Mouse (Mus musculus): ENCODE measurements at regions not wholly inside any gene's neighbourhood (a gene's known extent, or its start where the extent isn't known, plus 50 kb on each side); places are given as distances from the start of the nearest gene placed in this dataset.

GRCm38 (mm10) chr2:77358176-77358575 is 77.8 kb upstream of the Sestd1 start:
- ATAC-seq (ENCODE audit: low read depth) = no peak

GRCm38 (mm10) chr2:77356798-77357197 is 76.4 kb upstream of the Sestd1 start:
- H3K9ac ChIP-seq = no peak overlapping the region
- H3K27me3 ChIP-seq = no peaks in the 10 kb centered on the region
- H3K4me3 ChIP-seq (replicated peaks) = no peak overlapping the region
- ATAC-seq (ENCODE audit: low read depth) (no peak), DNase-seq (no peak)
- WGBS (ENCODE audit: insufficient replicate concordance) = 59% methylated on average over 10 of the region's 10 CpGs
- no peak overlapping the region for H3K27ac ChIP-seq
- H3K9me3 ChIP-seq (replicated peaks) = no peaks in the 10 kb centered on the region
- H3K4me2 ChIP-seq = no peak overlapping the region
- H3K36me3 ChIP-seq = no peaks in the 10 kb centered on the region
- no peaks in the 10 kb centered on the region for H3K4me1 ChIP-seq (replicated peaks)

More at GRCm38 (mm10) chr2:77358176-77358575, 77.8 kb upstream of the Sestd1 start:
- no peaks in the 10 kb centered on the region for H3K36me3 ChIP-seq
- H3K9me3 ChIP-seq (replicated peaks) = no peaks in the 10 kb centered on the region
- no peak for DNase-seq
- H3K4me2 ChIP-seq = no peak overlapping the region
- H3K4me1 ChIP-seq (replicated peaks) = no peaks in the 10 kb centered on the region
- 64% methylated on average over 6 of the region's 6 CpGs for WGBS (ENCODE audit: insufficient replicate concordance)
- no peak overlapping the region for H3K27ac ChIP-seq
- no peak overlapping the region for H3K9ac ChIP-seq
- no peak overlapping the region for H3K4me3 ChIP-seq (replicated peaks)
- no peaks in the 10 kb centered on the region for H3K27me3 ChIP-seq

GRCm38 (mm10) chr2:77351987-77352628 is 71.7 kb upstream of the Sestd1 start:
- Histone ChIP-seq H3K27ac (no peak overlapping the region), H3K27me3 (no peaks in the 10 kb centered on the region), H3K36me3 (no peaks in the 10 kb centered on the region), H3K9ac (no peak overlapping the region), H3K9me3 (replicated peaks) (no peaks in the 10 kb centered on the region), H3K4me2 (no peak overlapping the region), H3K4me1 (replicated peaks) (no peaks in the 10 kb centered on the region), H3K4me3 (replicated peaks) (no peak overlapping the region)
- WGBS (ENCODE audit: insufficient replicate concordance) = 61% methylated on average over 8 of the region's 8 CpGs
- ATAC-seq (ENCODE audit: low read depth) (no peak), DNase-seq (no peak)

GRCm38 (mm10) chr2:77347027-77347426 is 66.6 kb upstream of the Sestd1 start:
- no peak overlapping the region for H3K4me2 ChIP-seq
- no peaks in the 10 kb centered on the region for H3K9me3 ChIP-seq (replicated peaks)
- no peak for DNase-seq
- H3K27ac ChIP-seq = no peak overlapping the region
- no peak overlapping the region for H3K4me3 ChIP-seq (replicated peaks)
- 73% methylated on average over 5 of the region's 5 CpGs for WGBS (ENCODE audit: insufficient replicate concordance)
- no peak for ATAC-seq (ENCODE audit: low read depth)
- no peaks in the 10 kb centered on the region for H3K36me3 ChIP-seq
- no peak overlapping the region for H3K9ac ChIP-seq
- no peaks in the 10 kb centered on the region for H3K4me1 ChIP-seq (replicated peaks)
- no peaks in the 10 kb centered on the region for H3K27me3 ChIP-seq

GRCm38 (mm10) chr2:77343736-77344440 is 63.5 kb upstream of the Sestd1 start:
- Histone ChIP-seq H3K4me1 (replicated peaks) (no peaks in the 10 kb centered on the region; the same call in 1 of the 2 replicates), H3K4me3 (replicated peaks) (no peak overlapping the region), H3K36me3 (no peaks in the 10 kb centered on the region), H3K9me3 (replicated peaks) (no peaks in the 10 kb centered on the region), H3K27me3 (no peaks in the 10 kb centered on the region), H3K9ac (no peak overlapping the region), H3K4me2 (no peak overlapping the region), H3K27ac (no peak overlapping the region)
- ATAC-seq (ENCODE audit: low read depth) (no peak), DNase-seq (no peak)
- 72% methylated on average over 16 of the region's 16 CpGs for WGBS (ENCODE audit: insufficient replicate concordance)

- no peak overlapping the region for H3K9ac ChIP-seq
- WGBS (ENCODE audit: insufficient replicate concordance) = 42% methylated on average over 2 of the region's 2 CpGs
- no peak overlapping the region for H3K27ac ChIP-seq
- H3K4me1 ChIP-seq (replicated peaks) = no peaks in the 10 kb centered on the region; the same call in 1 of the 2 replicates
- no peak overlapping the region for H3K4me2 ChIP-seq
- no peaks in the 10 kb centered on the region for H3K27me3 ChIP-seq
- H3K36me3 ChIP-seq = no peaks in the 10 kb centered on the region
- no peak for DNase-seq
- no peak overlapping the region for H3K4me3 ChIP-seq (replicated peaks)
- no peaks in the 10 kb centered on the region for H3K9me3 ChIP-seq (replicated peaks)
- ATAC-seq (ENCODE audit: low read depth) = no peak
Observed at GRCm38 (mm10) chr2:77342416-77342815, 62.0 kb upstream of the Sestd1 start.

- Histone ChIP-seq H3K27ac (no peak overlapping the region), H3K9ac (no peak overlapping the region), H3K4me2 (no peak overlapping the region), H3K9me3 (replicated peaks) (no peaks in the 10 kb centered on the region), H3K4me3 (replicated peaks) (no peak overlapping the region), H3K36me3 (no peaks in the 10 kb centered on the region), H3K27me3 (no peaks in the 10 kb centered on the region), H3K4me1 (replicated peaks) (no peaks in the 10 kb centered on the region; the same call in 1 of the 2 replicates)
- DNase-seq (peak; percentile 73), ATAC-seq (ENCODE audit: low read depth) (no peak)
- 27% methylated on average over 12 of the region's 12 CpGs for WGBS (ENCODE audit: insufficient replicate concordance)
Observed at GRCm38 (mm10) chr2:77341575-77342332, 61.4 kb upstream of the Sestd1 start.

- no peaks in the 10 kb centered on the region for H3K27me3 ChIP-seq
- no peak for DNase-seq
- no peaks in the 10 kb centered on the region for H3K36me3 ChIP-seq
- no peak overlapping the region for H3K9ac ChIP-seq
- ATAC-seq (ENCODE audit: low read depth) = no peak
- no peak overlapping the region for H3K27ac ChIP-seq
- H3K9me3 ChIP-seq (replicated peaks) = no peaks in the 10 kb centered on the region
- no peaks in the 10 kb centered on the region; the same call in 1 of the 2 replicates for H3K4me1 ChIP-seq (replicated peaks)
- 68% methylated on average over 6 of the region's 6 CpGs for WGBS (ENCODE audit: insufficient replicate concordance)
- H3K4me3 ChIP-seq (replicated peaks) = no peak overlapping the region
- no peak overlapping the region for H3K4me2 ChIP-seq
Observed at GRCm38 (mm10) chr2:77340076-77340475, 59.7 kb upstream of the Sestd1 start.

GRCm38 (mm10) chr2:77337786-77338406 is 57.5 kb upstream of the Sestd1 start:
- Histone ChIP-seq H3K4me1 (replicated peaks) (no peaks in the 10 kb centered on the region; the same call in 1 of the 2 replicates), H3K4me2 (no peak overlapping the region), H3K9ac (no peak overlapping the region), H3K27me3 (no peaks in the 10 kb centered on the region), H3K9me3 (replicated peaks) (no peaks in the 10 kb centered on the region), H3K4me3 (replicated peaks) (no peak overlapping the region), H3K27ac (no peak overlapping the region), H3K36me3 (no peaks in the 10 kb centered on the region)
- no peak for DNase-seq
- 44% methylated on average over 3 of the region's 3 CpGs for whole genome bisulfite sequencing (ENCODE audit: insufficient replicate concordance)
- ATAC-seq (ENCODE audit: low read depth) = no peak

- H3K4me1 ChIP-seq (replicated peaks) = no peaks in the 10 kb centered on the region; the same call in 1 of the 2 replicates
- no peaks in the 10 kb centered on the region for H3K27me3 ChIP-seq
- 56% methylated on average over 3 of the region's 3 CpGs for WGBS (ENCODE audit: insufficient replicate concordance)
- no peak overlapping the region for H3K4me2 ChIP-seq
- no peaks in the 10 kb centered on the region for H3K9me3 ChIP-seq (replicated peaks)
- no peak overlapping the region for H3K27ac ChIP-seq
- ATAC-seq (ENCODE audit: low read depth) (no peak), DNase-seq (no peak)
- no peaks in the 10 kb centered on the region for H3K36me3 ChIP-seq
- H3K9ac ChIP-seq = no peak overlapping the region
- no peak overlapping the region for H3K4me3 ChIP-seq (replicated peaks)
Observed at GRCm38 (mm10) chr2:77337318-77337717, 56.9 kb upstream of the Sestd1 start.

- Histone ChIP-seq H3K4me2 (no peak overlapping the region), H3K27me3 (no peaks in the 10 kb centered on the region), H3K4me1 (replicated peaks) (no peaks in the 10 kb centered on the region; the same call in 1 of the 2 replicates), H3K27ac (no peak overlapping the region), H3K36me3 (no peaks in the 10 kb centered on the region), H3K4me3 (replicated peaks) (no peak overlapping the region), H3K9me3 (replicated peaks) (no peaks in the 10 kb centered on the region), H3K9ac (no peak overlapping the region)
- 54% methylated on average over 3 of the region's 3 CpGs for WGBS (ENCODE audit: insufficient replicate concordance)
- ATAC-seq (ENCODE audit: low read depth) (no peak), DNase-seq (no peak)
Observed at GRCm38 (mm10) chr2:77336810-77337209, 56.4 kb upstream of the Sestd1 start.
